Mouse (Mus musculus): ENCODE data around the gene Mip. TPM values are rescaled to one million over a fixed set of nuclear protein-coding genes. Genes with fewer than 3 reads are reported as not detected.
"Not testable (repeated sequence)": the region's sequence is repeated elsewhere in the genome, so short reads cannot be mapped to it uniquely, and the experiment has no call there.

The Mip gene
- polyA plus RNA-seq, 1 experiment from 2014 or later, result not detected

- WGBS, result 57% methylated on average over 5 of the region's 5 CpGs
- Histone ChIP-seq H3K9ac (no peak overlapping the region), H3K9me3 (ENCODE audit: low read depth, low read length) (no peaks in the 10 kb centered on the region), H3K4me1 (ENCODE audit: insufficient read depth) (no peaks in the 10 kb centered on the region), H3K4me3 (ENCODE audit: low read depth, low read length) (no peak overlapping the region), H3K36me3 (ENCODE audit: insufficient read depth) (no peaks in the 10 kb centered on the region), H3K27me3 (ENCODE audit: insufficient read depth, low read length) (no peaks in the 10 kb centered on the region), H3K4me2 (no peak overlapping the region), H3K27ac (ENCODE audit: low read depth) (no peak overlapping the region)
- DNase-seq, result no peak
- TF ChIP-seq CTCF (IDR thresholded peaks at IDR 0.05; ENCODE audit: low read depth), result no peak
- no peak for ATAC-seq (ENCODE audit: insufficient read depth)
Observed at GRCm38 (mm10) chr10:128187181-128187605, 38.4 kb upstream of the Mip start.

DNA sequence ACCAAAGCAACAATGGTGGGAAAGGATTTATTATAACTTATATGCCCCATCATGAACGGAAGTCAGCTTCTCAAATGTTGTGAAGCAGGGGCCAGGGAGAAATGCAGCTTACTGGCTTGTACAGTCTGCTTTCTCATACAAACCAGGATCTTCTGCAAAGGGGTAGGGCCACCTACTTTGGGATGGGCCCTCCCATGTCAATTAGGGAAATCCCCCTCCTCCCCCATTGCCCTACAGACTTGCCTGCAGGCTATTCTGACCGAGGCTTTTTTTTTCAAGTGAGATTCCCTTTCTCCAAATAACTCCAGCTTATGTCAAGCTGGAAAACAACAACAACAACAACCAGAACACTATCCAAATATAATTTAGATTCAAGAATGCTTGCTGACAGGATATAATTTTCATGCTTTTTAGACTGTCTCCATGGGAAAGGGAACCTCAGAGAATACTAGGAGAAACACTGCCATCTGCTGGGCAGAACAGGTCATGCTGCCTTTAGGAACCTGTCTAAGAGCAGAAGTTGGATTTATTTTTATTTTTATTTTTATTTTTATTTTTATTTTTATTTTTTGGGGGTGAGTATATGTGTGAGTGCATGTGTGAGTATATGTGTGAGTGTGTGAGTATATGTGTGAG, 37.3 kb upstream of the Mip start:
- Histone ChIP-seq H3K27ac (ENCODE audit: low read depth) (no peak overlapping the region), H3K9me3 (ENCODE audit: low read depth, low read length) (no peaks in the 10 kb centered on the region), H3K27me3 (ENCODE audit: insufficient read depth, low read length) (no peaks in the 10 kb centered on the region), H3K4me1 (ENCODE audit: insufficient read depth) (no peaks in the 10 kb centered on the region), H3K9ac (no peak overlapping the region), H3K36me3 (ENCODE audit: insufficient read depth) (no peaks in the 10 kb centered on the region), H3K4me2 (no peak overlapping the region), H3K4me3 (ENCODE audit: low read depth, low read length) (no peak overlapping the region)
- ATAC-seq (ENCODE audit: insufficient read depth), result no peak
- WGBS, result 44% methylated on average over 2 of the region's 2 CpGs
- peak; percentile 80 for TF ChIP-seq CTCF (IDR thresholded peaks at IDR 0.05; ENCODE audit: low read depth)
- peak; percentile 96 for DNase-seq

- Histone ChIP-seq H3K4me2 (no peak overlapping the region), H3K27ac (ENCODE audit: low read depth) (no peak overlapping the region), H3K9me3 (ENCODE audit: low read depth, low read length) (no peaks in the 10 kb centered on the region), H3K36me3 (ENCODE audit: insufficient read depth) (no peaks in the 10 kb centered on the region), H3K27me3 (ENCODE audit: insufficient read depth, low read length) (peaks cover 18% of the 10 kb centered on the region), H3K4me1 (ENCODE audit: insufficient read depth) (no peaks in the 10 kb centered on the region), H3K9ac (no peak overlapping the region), H3K4me3 (ENCODE audit: low read depth, low read length) (no peak overlapping the region)
- DNase-seq, result no peak
- no peak for TF ChIP-seq CTCF (IDR thresholded peaks at IDR 0.05; ENCODE audit: low read depth)
- 56% methylated on average over 2 of the region's 2 CpGs for WGBS
- ATAC-seq (ENCODE audit: insufficient read depth), result no peak
Observed at GRCm38 (mm10) chr10:128191472-128191871, 34.2 kb upstream of the Mip start.

DNA sequence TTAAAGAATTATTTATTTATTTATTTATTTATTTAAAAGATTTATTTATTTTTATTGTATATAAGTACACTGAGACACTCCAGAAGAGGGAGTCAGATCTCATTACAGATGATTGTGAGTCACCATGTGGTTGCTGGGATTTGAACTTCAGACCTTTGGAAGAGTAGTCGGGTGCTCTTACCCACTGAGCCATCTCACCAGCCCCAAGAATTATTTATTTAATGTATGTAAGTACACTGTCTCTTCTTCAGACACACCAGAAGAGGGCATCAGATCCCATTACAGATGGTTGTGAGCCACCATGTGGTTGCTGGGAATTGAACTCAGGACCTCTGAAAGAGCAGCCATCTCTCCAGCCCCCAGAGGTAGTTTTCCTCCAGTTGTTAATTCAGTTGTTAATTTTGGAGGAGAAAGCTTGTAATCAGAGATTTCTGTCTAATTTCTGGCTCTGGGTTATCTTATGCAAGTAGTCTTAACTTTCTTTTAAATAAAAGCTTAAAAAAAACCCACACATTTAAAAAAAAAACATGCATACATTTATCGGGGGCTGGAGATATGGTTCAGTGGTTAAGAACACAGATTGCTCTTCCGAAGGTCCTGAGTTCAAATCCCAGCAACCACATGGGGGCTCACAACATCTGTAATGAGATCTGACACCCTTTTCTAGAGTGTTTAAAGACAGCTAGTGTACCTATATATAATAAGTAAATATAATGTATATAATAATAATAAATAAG, 33.4 kb upstream of the Mip start:
- not testable (repeated sequence) for H3K4me3 ChIP-seq (ENCODE audit: low read depth, low read length); H3K27ac ChIP-seq (ENCODE audit: low read depth); H3K9me3 ChIP-seq (ENCODE audit: low read depth, low read length); H3K36me3 ChIP-seq (ENCODE audit: insufficient read depth); DNase-seq; H3K4me2 ChIP-seq; ATAC-seq (ENCODE audit: insufficient read depth); H3K4me1 ChIP-seq (ENCODE audit: insufficient read depth); H3K9ac ChIP-seq
- 89% methylated on average over 3 of the region's 3 CpGs for WGBS
- peaks cover 23% of the 10 kb centered on the region for H3K27me3 ChIP-seq (ENCODE audit: insufficient read depth, low read length)

DNA sequence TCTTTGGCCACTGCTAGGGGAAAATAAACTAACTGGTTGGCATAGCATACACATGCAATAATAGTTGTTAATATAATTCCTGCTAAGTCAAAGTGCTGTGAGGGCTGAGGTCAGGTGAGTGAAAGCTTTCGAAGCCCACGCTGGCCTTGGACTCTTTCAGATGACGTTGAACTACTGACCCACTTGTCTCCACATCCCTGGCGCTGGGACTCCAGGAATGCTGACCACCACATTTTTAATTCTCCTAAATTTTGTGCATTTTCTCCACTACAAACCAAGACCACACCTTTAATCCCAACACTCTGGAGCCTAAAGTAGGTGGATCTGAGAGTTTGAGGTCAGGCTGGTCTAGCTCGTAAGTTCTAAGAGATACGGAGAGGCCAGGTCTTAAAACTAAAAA, 32.5 kb upstream of the Mip start:
- no peak overlapping the region for H3K4me3 ChIP-seq (ENCODE audit: low read depth, low read length)
- no peaks in the 10 kb centered on the region for H3K9me3 ChIP-seq (ENCODE audit: low read depth, low read length)
- peaks cover 23% of the 10 kb centered on the region for H3K27me3 ChIP-seq (ENCODE audit: insufficient read depth, low read length)
- ATAC-seq (ENCODE audit: insufficient read depth), result no peak
- 83% methylated on average over 6 of the region's 6 CpGs for WGBS
- H3K36me3 ChIP-seq (ENCODE audit: insufficient read depth), result no peaks in the 10 kb centered on the region
- no peaks in the 10 kb centered on the region for H3K4me1 ChIP-seq (ENCODE audit: insufficient read depth)
- no peak overlapping the region for H3K4me2 ChIP-seq
- DNase-seq, result no peak
- H3K9ac ChIP-seq, result no peak overlapping the region
- TF ChIP-seq CTCF (IDR thresholded peaks at IDR 0.05; ENCODE audit: low read depth), result no peak
- H3K27ac ChIP-seq (ENCODE audit: low read depth), result no peak overlapping the region

DNA sequence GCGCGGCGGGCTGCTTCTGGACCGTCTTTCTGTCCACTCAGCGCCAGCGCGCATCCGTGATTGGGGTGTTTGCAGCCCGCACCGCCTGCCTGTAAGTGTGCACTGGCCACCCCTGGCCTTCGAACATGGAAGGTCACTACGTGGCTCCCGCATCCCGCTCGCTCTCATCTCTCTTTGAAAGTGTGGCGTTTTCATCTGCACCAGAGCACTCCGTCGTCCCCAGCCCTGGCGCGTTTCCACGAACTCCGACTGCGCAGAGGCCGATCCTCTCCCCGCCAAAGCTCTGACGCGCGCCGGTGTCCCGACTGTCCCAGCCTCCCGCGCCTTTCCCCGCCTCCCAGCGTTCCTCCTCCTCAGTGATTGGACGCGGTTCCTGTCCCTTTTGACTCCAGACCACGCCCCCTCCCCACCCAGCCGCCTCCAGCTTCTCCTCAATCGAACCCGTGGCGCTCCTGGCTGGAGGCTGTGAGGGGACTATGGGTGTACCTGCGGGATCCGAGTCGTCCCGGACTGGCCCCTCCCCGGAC, 31.6 kb upstream of the Mip start, which contains the start of gene Gls2:
Gls2 (plus strand) TSS at position 434 of the 527 bp plus-strand sequence.
- no peak for TF ChIP-seq CTCF (IDR thresholded peaks at IDR 0.05; ENCODE audit: low read depth)
- ATAC-seq (ENCODE audit: insufficient read depth) (peak; percentile 97), DNase-seq (peak; percentile 98)
- Histone ChIP-seq H3K9me3 (ENCODE audit: low read depth, low read length) (no peaks in the 10 kb centered on the region), H3K4me3 (ENCODE audit: low read depth, low read length) (peak within 1 kb of the TSS; percentile 70), H3K4me1 (ENCODE audit: insufficient read depth) (no peaks in the 10 kb centered on the region), H3K9ac (peak within 1 kb of the TSS; percentile 68), H3K4me2 (peak within 1 kb of the TSS; percentile 98), H3K27ac (ENCODE audit: low read depth) (no peak within 1 kb of the TSS), H3K27me3 (ENCODE audit: insufficient read depth, low read length) (peaks cover 23% of the 10 kb centered on the region), H3K36me3 (ENCODE audit: insufficient read depth) (no peaks in the 10 kb centered on the region)
- WGBS, result under 1% methylated on average over 46 of the region's 46 CpGs
